Mouse (Mus musculus): ENCODE data around the gene Plxnd1. TPM values are rescaled to one million over a fixed set of nuclear protein-coding genes. Genes with fewer than 3 reads are reported as not detected.

Gene Plxnd1
- polyA plus RNA-seq, 1 experiment from 2014 or later, result 46.9 TPM

- Histone ChIP-seq H3K27ac (replicated peaks; ENCODE audit: low read depth, low read length) (no peak overlapping the region), H3K9me3 (ENCODE audit: control insufficient read depth, low read length) (no peaks in the 10 kb centered on the region), H3K4me2 (ENCODE audit: low read depth, low read length) (no peak overlapping the region), H3K4me1 (ENCODE audit: control insufficient read depth, insufficient read depth, low read length) (peaks cover 22% of the 10 kb centered on the region), H3K4me3 (ENCODE audit: low read depth, low read length) (no peak overlapping the region), H3K27me3 (replicated peaks; ENCODE audit: control insufficient read depth, insufficient read depth, low read length) (no peaks in the 10 kb centered on the region), H3K9ac (ENCODE audit: low read depth, low read length) (no peak overlapping the region), H3K36me3 (ENCODE audit: control insufficient read depth, insufficient read depth, low read length) (peaks cover 41% of the 10 kb centered on the region)
- ATAC-seq (ENCODE audit: low read depth), result no peak
- WGBS, result 42% methylated on average over 19 of the region's 23 CpGs
- no peak for DNase-seq (ENCODE audit: low spot score)
Observed at GRCm38 (mm10) chr6:115962439-115963085, 32.2 kb downstream of the Plxnd1 start.

- Histone ChIP-seq H3K4me3 (ENCODE audit: low read depth, low read length) (no peak overlapping the region), H3K4me2 (ENCODE audit: low read depth, low read length) (no peak overlapping the region), H3K27me3 (replicated peaks; ENCODE audit: control insufficient read depth, insufficient read depth, low read length) (no peaks in the 10 kb centered on the region), H3K36me3 (ENCODE audit: control insufficient read depth, insufficient read depth, low read length) (peaks cover 34% of the 10 kb centered on the region), H3K9ac (ENCODE audit: low read depth, low read length) (no peak overlapping the region), H3K9me3 (ENCODE audit: control insufficient read depth, low read length) (no peaks in the 10 kb centered on the region), H3K27ac (replicated peaks; ENCODE audit: low read depth, low read length) (no peak overlapping the region), H3K4me1 (ENCODE audit: control insufficient read depth, insufficient read depth, low read length) (peaks cover 24% of the 10 kb centered on the region)
- ATAC-seq (ENCODE audit: low read depth) (no peak), DNase-seq (ENCODE audit: low spot score) (no peak)
- WGBS, result 87% methylated on average over 3 of the region's 3 CpGs
Observed at GRCm38 (mm10) chr6:115961743-115962142, 33.1 kb downstream of the Plxnd1 start.

- H3K9ac ChIP-seq (ENCODE audit: low read depth, low read length), result no peak overlapping the region
- ATAC-seq (ENCODE audit: low read depth), result no peak
- no peaks in the 10 kb centered on the region for H3K9me3 ChIP-seq (ENCODE audit: control insufficient read depth, low read length)
- no peak overlapping the region for H3K27ac ChIP-seq (replicated peaks; ENCODE audit: low read depth, low read length)
- H3K27me3 ChIP-seq (replicated peaks; ENCODE audit: control insufficient read depth, insufficient read depth, low read length), result no peaks in the 10 kb centered on the region
- DNase-seq (ENCODE audit: low spot score), result no peak
- peaks cover 24% of the 10 kb centered on the region for H3K4me1 ChIP-seq (ENCODE audit: control insufficient read depth, insufficient read depth, low read length)
- H3K36me3 ChIP-seq (ENCODE audit: control insufficient read depth, insufficient read depth, low read length), result peaks cover 22% of the 10 kb centered on the region
- H3K4me2 ChIP-seq (ENCODE audit: low read depth, low read length), result no peak overlapping the region
- no peak overlapping the region for H3K4me3 ChIP-seq (ENCODE audit: low read depth, low read length)
- WGBS, result 93% methylated on average over 19 of the region's 19 CpGs
Observed at GRCm38 (mm10) chr6:115960322-115960721, 34.5 kb downstream of the Plxnd1 start.

GRCm38 (mm10) chr6:115959151-115959691 lies 35.6 kb downstream of the Plxnd1 start:
- WGBS, result 45% methylated on average over 7 of the region's 7 CpGs
- 0 out of 2 replicates have a peak, but pooled peaks have one; percentile 14 for ATAC-seq (ENCODE audit: low read depth)
- Histone ChIP-seq H3K4me3 (ENCODE audit: low read depth, low read length) (no peak overlapping the region), H3K27ac (replicated peaks; ENCODE audit: low read depth, low read length) (peak overlapping the region; percentile 44), H3K4me1 (ENCODE audit: control insufficient read depth, insufficient read depth, low read length) (peaks cover 30% of the 10 kb centered on the region), H3K27me3 (replicated peaks; ENCODE audit: control insufficient read depth, insufficient read depth, low read length) (no peaks in the 10 kb centered on the region), H3K9ac (ENCODE audit: low read depth, low read length) (no peak overlapping the region), H3K4me2 (ENCODE audit: low read depth, low read length) (no peak overlapping the region), H3K9me3 (ENCODE audit: control insufficient read depth, low read length) (no peaks in the 10 kb centered on the region), H3K36me3 (ENCODE audit: control insufficient read depth, insufficient read depth, low read length) (peaks cover 22% of the 10 kb centered on the region)
- DNase-seq (ENCODE audit: low spot score), result peak; percentile 76

GRCm38 (mm10) chr6:115958445-115958844 lies 36.4 kb downstream of the Plxnd1 start:
- DNase-seq (ENCODE audit: low spot score) (no peak), ATAC-seq (ENCODE audit: low read depth) (no peak)
- Histone ChIP-seq H3K4me2 (ENCODE audit: low read depth, low read length) (no peak overlapping the region), H3K27me3 (replicated peaks; ENCODE audit: control insufficient read depth, insufficient read depth, low read length) (no peaks in the 10 kb centered on the region), H3K9ac (ENCODE audit: low read depth, low read length) (no peak overlapping the region), H3K4me1 (ENCODE audit: control insufficient read depth, insufficient read depth, low read length) (peaks cover 30% of the 10 kb centered on the region), H3K4me3 (ENCODE audit: low read depth, low read length) (no peak overlapping the region), H3K27ac (replicated peaks; ENCODE audit: low read depth, low read length) (peak overlapping the region; percentile 61), H3K36me3 (ENCODE audit: control insufficient read depth, insufficient read depth, low read length) (peaks cover 16% of the 10 kb centered on the region), H3K9me3 (ENCODE audit: control insufficient read depth, low read length) (no peaks in the 10 kb centered on the region)
- 88% methylated on average over 9 of the region's 9 CpGs for WGBS

GRCm38 (mm10) chr6:115957681-115958080 lies 37.1 kb downstream of the Plxnd1 start:
- Histone ChIP-seq H3K4me2 (ENCODE audit: low read depth, low read length) (no peak overlapping the region), H3K27ac (replicated peaks; ENCODE audit: low read depth, low read length) (peak overlapping the region; percentile 61), H3K9me3 (ENCODE audit: control insufficient read depth, low read length) (no peaks in the 10 kb centered on the region), H3K27me3 (replicated peaks; ENCODE audit: control insufficient read depth, insufficient read depth, low read length) (no peaks in the 10 kb centered on the region), H3K9ac (ENCODE audit: low read depth, low read length) (0 out of 2 replicates have a peak overlapping the region, but pooled peaks have one; percentile 11), H3K36me3 (ENCODE audit: control insufficient read depth, insufficient read depth, low read length) (peaks cover 15% of the 10 kb centered on the region), H3K4me1 (ENCODE audit: control insufficient read depth, insufficient read depth, low read length) (peaks cover 30% of the 10 kb centered on the region), H3K4me3 (ENCODE audit: low read depth, low read length) (no peak overlapping the region)
- 21% methylated on average over 6 of the region's 6 CpGs for WGBS
- ATAC-seq (ENCODE audit: low read depth) (0 out of 2 replicates have a peak, but pooled peaks have one; percentile 16), DNase-seq (ENCODE audit: low spot score) (peak; percentile 44)

- DNase-seq (ENCODE audit: low spot score) (peak; percentile 75), ATAC-seq (ENCODE audit: low read depth) (no peak)
- H3K4me3 ChIP-seq (ENCODE audit: low read depth, low read length), result no peak overlapping the region
- H3K4me2 ChIP-seq (ENCODE audit: low read depth, low read length), result no peak overlapping the region
- peaks cover 30% of the 10 kb centered on the region for H3K4me1 ChIP-seq (ENCODE audit: control insufficient read depth, insufficient read depth, low read length)
- no peaks in the 10 kb centered on the region for H3K9me3 ChIP-seq (ENCODE audit: control insufficient read depth, low read length)
- H3K36me3 ChIP-seq (ENCODE audit: control insufficient read depth, insufficient read depth, low read length), result peaks cover 11% of the 10 kb centered on the region
- 26% methylated on average over 16 of the region's 16 CpGs for WGBS
- H3K9ac ChIP-seq (ENCODE audit: low read depth, low read length), result no peak overlapping the region
- H3K27me3 ChIP-seq (replicated peaks; ENCODE audit: control insufficient read depth, insufficient read depth, low read length), result no peaks in the 10 kb centered on the region
- peak overlapping the region; percentile 61; the same call in 1 of the 2 replicates for H3K27ac ChIP-seq (replicated peaks; ENCODE audit: low read depth, low read length)
Observed at GRCm38 (mm10) chr6:115956922-115957601, 37.7 kb downstream of the Plxnd1 start.

GRCm38 (mm10) chr6:115956418-115956921 lies 38.3 kb downstream of the Plxnd1 start:
- Histone ChIP-seq H3K27ac (replicated peaks; ENCODE audit: low read depth, low read length) (no peak overlapping the region), H3K4me2 (ENCODE audit: low read depth, low read length) (no peak overlapping the region), H3K9me3 (ENCODE audit: control insufficient read depth, low read length) (peaks cover 4% of the 10 kb centered on the region; the same call in 1 of the 2 replicates), H3K9ac (ENCODE audit: low read depth, low read length) (no peak overlapping the region), H3K4me3 (ENCODE audit: low read depth, low read length) (no peak overlapping the region), H3K27me3 (replicated peaks; ENCODE audit: control insufficient read depth, insufficient read depth, low read length) (no peaks in the 10 kb centered on the region), H3K4me1 (ENCODE audit: control insufficient read depth, insufficient read depth, low read length) (peaks cover 30% of the 10 kb centered on the region), H3K36me3 (ENCODE audit: control insufficient read depth, insufficient read depth, low read length) (peaks cover 11% of the 10 kb centered on the region)
- no peak for ATAC-seq (ENCODE audit: low read depth)
- WGBS, result 76% methylated on average over 13 of the region's 13 CpGs
- DNase-seq (ENCODE audit: low spot score), result no peak
